ENCODE assay signal across 11 mouse cellular contexts in genomic region chr7:99618860-99619259, GRCm38 (mm10). TPM values are rescaled to one million over a fixed set of nuclear protein-coding genes. Genes with fewer than 3 reads are reported as not detected.
DNase-seq lines count a peak whose midpoint lies in the region; ATAC-seq and TF ChIP-seq lines count a peak whose summit lies in the region.
"Had no signal": no experiment of that assay in that cellular context is flagged by ENCODE, and none has a peak within 500 bp of the region (broad histone marks: within the 10 kb centered on the region; RNA-seq: fewer than 3 reads in every experiment).

No protein-coding gene starts in this region.

- H3K4me1 ChIP-seq in forebrain, embryonic 11.5 days (replicated peaks; ENCODE audit: control insufficient read depth, insufficient read depth, low read length): no peaks in the 10 kb centered on the region
- H3K4me1 ChIP-seq: heart, embryonic 15.5 days; megakaryocyte, embryonic 14.5 days had no signal

- WGBS in forebrain, embryonic 11.5 days: 8% methylated on average over 3 of the region's 3 CpGs

- H3K9me3 ChIP-seq in forebrain, embryonic 11.5 days (ENCODE audit: control insufficient read depth, low read length): no peaks in the 10 kb centered on the region
- H3K9me3 ChIP-seq: heart, embryonic 15.5 days had no signal

- no peak overlapping the region for H3K9ac ChIP-seq in forebrain, embryonic 11.5 days (ENCODE audit: low read length)
- H3K9ac ChIP-seq: heart, embryonic 15.5 days had no signal

- ATAC-seq in cerebellum, adult (ENCODE audit: insufficient number of reproducible peaks, low FRiP score, low TSS enrichment): no peak; the same call in 1 of the 2 replicates
- 0 out of 2 replicates have a peak, but pooled peaks have one; percentile 51 for ATAC-seq in erythroid progenitor cell, adult 5-6 weeks (replicated peaks; ENCODE audit: low FRiP score, poor library complexity, severe bottlenecking)
- peak; percentile 55; the same call in 1 of the 2 replicates for ATAC-seq in megakaryocyte progenitor cell, adult 5-6 weeks (replicated peaks; ENCODE audit: poor library complexity)
- ATAC-seq in forebrain, embryonic 11.5 days (replicated peaks; ENCODE audit: low FRiP score): no peak

- intact Hi-C loops in left cerebral cortex, adult 2 months (cut with DNase I): loop anchor here (1.0 to 2.0 kb wide), 2 partner anchors 92 to 179 kb away; partner anchors contain the start of gene Slco2b1

- peak; percentile 33 for DNase-seq in cerebellum, adult 11 months
- DNase-seq in left cerebral cortex, adult 2 months (ENCODE audit: extremely low spot score in 1 of 2, low spot score in 2 of 2): peak in 1 of 2 experiments; percentile 42
- DNase-seq in left cerebral cortex, adult 11 months (ENCODE audit: low spot score): no peak
- peak; percentile 36 for DNase-seq in ZHBTc4 (ENCODE audit: low read depth, low spot score)
- DNase-seq in forebrain, embryonic 11.5 days (ENCODE audit: low spot score): no peak

- TF ChIP-seq CTCF in left cerebral cortex, adult 2 months (IDR thresholded peaks at IDR 0.05): peak; percentile 78

- H3K27me3 ChIP-seq in forebrain, embryonic 11.5 days (ENCODE audit: control insufficient read depth, insufficient read depth, low read length): peaks cover 2% of the 10 kb centered on the region

- H3K4me3 ChIP-seq in left cerebral cortex, adult 2 months: no peak overlapping the region
- no peak overlapping the region for H3K4me3 ChIP-seq in forebrain, embryonic 11.5 days (ENCODE audit: low read depth, low read length)
- H3K4me3 ChIP-seq: heart, embryonic 15.5 days; megakaryocyte, embryonic 14.5 days had no signal

- H3K36me3 ChIP-seq in forebrain, embryonic 11.5 days (ENCODE audit: control insufficient read depth, insufficient read depth, low read length): no peaks in the 10 kb centered on the region
- H3K36me3 ChIP-seq: G1E; heart, embryonic 15.5 days had no signal

- no peak overlapping the region for H3K4me2 ChIP-seq in forebrain, embryonic 11.5 days (ENCODE audit: low read depth, low read length, severe bottlenecking)
- H3K4me2 ChIP-seq: heart, embryonic 15.5 days had no signal

- H3K27ac ChIP-seq in left cerebral cortex, adult 2 months: no peak overlapping the region
- no peak overlapping the region for H3K27ac ChIP-seq in forebrain, embryonic 11.5 days (ENCODE audit: low read depth, low read length)
- H3K27ac ChIP-seq: heart, embryonic 15.5 days had no signal

RNA-seq across cellular contexts. Expression of gene Tpbgl, which starts 8.0 kb away (rescaled TPM):
- 1 to 10 TPM; 3.4 to 4.5 TPM for total RNA-seq in left cerebral cortex, adult 2 months (2021)
- 0.42 and 1.1 TPM in 2 replicates for total RNA-seq in erythroid progenitor cell, adult 5-6 weeks (2015; ENCODE audit: low replicate concordance)
- total RNA-seq in erythroid progenitor cell, adult 5-6 weeks (2017; ENCODE audit: low replicate concordance): 0.39 and 0.83 TPM in 2 replicates
- 0.07 TPM in 1 of 2 replicates, not detected in the other for total RNA-seq in megakaryocyte progenitor cell, adult 5-6 weeks (2015)
- total RNA-seq in megakaryocyte progenitor cell, adult 5-6 weeks (2017): not detected in 2 replicates
- polyA plus RNA-seq in forebrain, embryonic 11.5 days (2014; fragmentation: Nextera tagmentation; extraction: Ambion mirVana): 0.20 and 0.29 TPM in 2 replicates
- polyA plus RNA-seq: G1E had no signal

Comparison
In these comparisons a context has a peak if more than half of its experiments do, and no peak if none do; other contexts are left out.
1. DNase-seq: peak in cerebellum, adult 11 months (single experiment) and ZHBTc4 (single experiment); none in left cerebral cortex, adult 11 months (single experiment) and forebrain, embryonic 11.5 days (single experiment).
2. ATAC-seq: peak in erythroid progenitor cell, adult 5-6 weeks (single experiment) and megakaryocyte progenitor cell, adult 5-6 weeks (single experiment); none in cerebellum, adult (single experiment) and forebrain, embryonic 11.5 days (single experiment).